Mouse (Mus musculus) G1E (cell line): ENCODE measurements around the gene Gabrp.

Source experiments
- CTCF ChIP-seq: IDR thresholded peaks from 2 replicates; pipeline ENCODE4 v1.5.1; 2012; ENCODE audit warnings: low read depth, low read length, inconsistent platforms, mixed read lengths
- GATA1 ChIP-seq: IDR thresholded peaks from 2 replicates; pipeline ENCODE4 v1.6.1; 2012; ENCODE audit warnings: borderline replicate concordance, low read length, inconsistent platforms, mixed read lengths
- GATA2 ChIP-seq: IDR thresholded peaks from 2 replicates; pipeline ENCODE4 v1.6.1; 2012; ENCODE audit warnings: low read depth, low read length, inconsistent platforms, borderline replicate concordance
- POLR2AphosphoS5 ChIP-seq: IDR thresholded peaks from 2 replicates; pipeline ENCODE4 v1.6.1; 2012; ENCODE audit warnings: low read depth, low read length, inconsistent platforms; ENCODE audit not compliant: insufficient replicate concordance
- TAL1 ChIP-seq: conservative IDR thresholded peaks from 2 replicates; pipeline ENCODE4 v1.6.1; 2012; ENCODE audit warnings: low read depth, low read length, inconsistent platforms, mixed read lengths

GRCm38 (mm10) chr11:33544945-33545344 lies 33.8 kb downstream of the Gabrp start:
- no peak for TF ChIP-seq GATA1
- no peak for TF ChIP-seq CTCF
- TF ChIP-seq TAL1 = no peak
- no peak for TF ChIP-seq GATA2
- no peak for TF ChIP-seq POLR2AphosphoS5
